Mouse (Mus musculus): ENCODE results near the gene Lrsam1. TPM values are rescaled to one million over a fixed set of nuclear protein-coding genes. Genes with fewer than 3 reads are reported as not detected.
A peak's percentile ranks its signal among the peaks of the same experiment; 100 is the strongest.

The Lrsam1 gene
- polyA plus RNA-seq, 1 experiment from 2014 or later, result 13.6 TPM

GRCm38 (mm10) chr2:32923551-32924250, 37.7 kb downstream of the Lrsam1 start:
- no peak for DNase-seq (ENCODE audit: low spot score)
- H3K4me2 ChIP-seq (ENCODE audit: low read length), result no peak overlapping the region
- no peak overlapping the region for H3K9ac ChIP-seq (ENCODE audit: low read length)
- peaks cover 61% of the 10 kb centered on the region for H3K36me3 ChIP-seq (ENCODE audit: control insufficient read depth, insufficient read depth, low read length)
- H3K4me3 ChIP-seq (ENCODE audit: low read depth, low read length), result no peak overlapping the region
- no peak for ATAC-seq
- H3K27ac ChIP-seq (ENCODE audit: low read depth, low read length), result no peak overlapping the region
- no peaks in the 10 kb centered on the region for H3K9me3 ChIP-seq (replicated peaks; ENCODE audit: control insufficient read depth, low read length)
- H3K27me3 ChIP-seq (replicated peaks; ENCODE audit: control insufficient read depth, insufficient read depth, low read length), result no peaks in the 10 kb centered on the region
- H3K4me1 ChIP-seq (ENCODE audit: control insufficient read depth, insufficient read depth, low read length), result no peaks in the 10 kb centered on the region
- WGBS, result 93% methylated on average over 24 of the region's 24 CpGs

- ATAC-seq, result no peak
- Histone ChIP-seq H3K36me3 (ENCODE audit: control insufficient read depth, insufficient read depth, low read length) (peaks cover 61% of the 10 kb centered on the region), H3K27ac (ENCODE audit: low read depth, low read length) (no peak overlapping the region), H3K9ac (ENCODE audit: low read length) (no peak overlapping the region), H3K9me3 (replicated peaks; ENCODE audit: control insufficient read depth, low read length) (no peaks in the 10 kb centered on the region), H3K4me3 (ENCODE audit: low read depth, low read length) (no peak overlapping the region), H3K4me2 (ENCODE audit: low read length) (no peak overlapping the region), H3K4me1 (ENCODE audit: control insufficient read depth, insufficient read depth, low read length) (no peaks in the 10 kb centered on the region), H3K27me3 (replicated peaks; ENCODE audit: control insufficient read depth, insufficient read depth, low read length) (no peaks in the 10 kb centered on the region)
- no peak for DNase-seq (ENCODE audit: low spot score)
- 87% methylated on average over 13 of the region's 13 CpGs for WGBS
Observed at GRCm38 (mm10) chr2:32922564-32922963, 38.9 kb downstream of the Lrsam1 start.

- DNase-seq (ENCODE audit: low spot score) (no peak), ATAC-seq (no peak)
- WGBS, result 90% methylated on average over 15 of the region's 15 CpGs
- H3K4me2 ChIP-seq (ENCODE audit: low read length), result no peak overlapping the region
- H3K4me3 ChIP-seq (ENCODE audit: low read depth, low read length), result no peak overlapping the region
- no peaks in the 10 kb centered on the region for H3K27me3 ChIP-seq (replicated peaks; ENCODE audit: control insufficient read depth, insufficient read depth, low read length)
- H3K36me3 ChIP-seq (ENCODE audit: control insufficient read depth, insufficient read depth, low read length), result peaks cover 58% of the 10 kb centered on the region
- H3K4me1 ChIP-seq (ENCODE audit: control insufficient read depth, insufficient read depth, low read length), result no peaks in the 10 kb centered on the region
- no peak overlapping the region for H3K9ac ChIP-seq (ENCODE audit: low read length)
- H3K9me3 ChIP-seq (replicated peaks; ENCODE audit: control insufficient read depth, low read length), result no peaks in the 10 kb centered on the region
- H3K27ac ChIP-seq (ENCODE audit: low read depth, low read length), result no peak overlapping the region
Observed at GRCm38 (mm10) chr2:32921801-32922380, 39.5 kb downstream of the Lrsam1 start.

- ATAC-seq, result no peak
- DNase-seq (ENCODE audit: low spot score), result no peak
- no peak overlapping the region for H3K4me3 ChIP-seq (ENCODE audit: low read depth, low read length)
- no peak overlapping the region for H3K4me2 ChIP-seq (ENCODE audit: low read length)
- WGBS, result 82% methylated on average over 7 of the region's 7 CpGs
- H3K9me3 ChIP-seq (replicated peaks; ENCODE audit: control insufficient read depth, low read length), result no peaks in the 10 kb centered on the region
- peaks cover 60% of the 10 kb centered on the region for H3K36me3 ChIP-seq (ENCODE audit: control insufficient read depth, insufficient read depth, low read length)
- no peaks in the 10 kb centered on the region for H3K4me1 ChIP-seq (ENCODE audit: control insufficient read depth, insufficient read depth, low read length)
- no peak overlapping the region for H3K9ac ChIP-seq (ENCODE audit: low read length)
- no peak overlapping the region for H3K27ac ChIP-seq (ENCODE audit: low read depth, low read length)
- no peaks in the 10 kb centered on the region for H3K27me3 ChIP-seq (replicated peaks; ENCODE audit: control insufficient read depth, insufficient read depth, low read length)
Observed at GRCm38 (mm10) chr2:32921235-32921634, 40.2 kb downstream of the Lrsam1 start.

GRCm38 (mm10) chr2:32918391-32918790, 43.0 kb downstream of the Lrsam1 start:
- Histone ChIP-seq H3K4me2 (ENCODE audit: low read length) (no peak overlapping the region), H3K27ac (ENCODE audit: low read depth, low read length) (no peak overlapping the region), H3K4me1 (ENCODE audit: control insufficient read depth, insufficient read depth, low read length) (no peaks in the 10 kb centered on the region), H3K9me3 (replicated peaks; ENCODE audit: control insufficient read depth, low read length) (no peaks in the 10 kb centered on the region), H3K4me3 (ENCODE audit: low read depth, low read length) (no peak overlapping the region), H3K36me3 (ENCODE audit: control insufficient read depth, insufficient read depth, low read length) (peaks cover 50% of the 10 kb centered on the region), H3K27me3 (replicated peaks; ENCODE audit: control insufficient read depth, insufficient read depth, low read length) (no peaks in the 10 kb centered on the region), H3K9ac (ENCODE audit: low read length) (no peak overlapping the region)
- no peak for DNase-seq (ENCODE audit: low spot score)
- no peak for ATAC-seq
- 85% methylated on average over 9 of the region's 9 CpGs for WGBS

- H3K36me3 ChIP-seq (ENCODE audit: control insufficient read depth, insufficient read depth, low read length), result peaks cover 47% of the 10 kb centered on the region
- H3K9me3 ChIP-seq (replicated peaks; ENCODE audit: control insufficient read depth, low read length), result no peaks in the 10 kb centered on the region
- no peak overlapping the region for H3K4me3 ChIP-seq (ENCODE audit: low read depth, low read length)
- no peaks in the 10 kb centered on the region for H3K4me1 ChIP-seq (ENCODE audit: control insufficient read depth, insufficient read depth, low read length)
- ATAC-seq (no peak), DNase-seq (ENCODE audit: low spot score) (no peak)
- H3K4me2 ChIP-seq (ENCODE audit: low read length), result no peak overlapping the region
- no peak overlapping the region for H3K9ac ChIP-seq (ENCODE audit: low read length)
- H3K27ac ChIP-seq (ENCODE audit: low read depth, low read length), result no peak overlapping the region
- 92% methylated on average over 11 of the region's 11 CpGs for WGBS
- H3K27me3 ChIP-seq (replicated peaks; ENCODE audit: control insufficient read depth, insufficient read depth, low read length), result no peaks in the 10 kb centered on the region
Observed at GRCm38 (mm10) chr2:32917526-32917925, 43.9 kb downstream of the Lrsam1 start.

GRCm38 (mm10) chr2:32914896-32915295, 46.5 kb downstream of the Lrsam1 start:
- no peak overlapping the region for H3K4me3 ChIP-seq (ENCODE audit: low read depth, low read length)

GRCm38 (mm10) chr2:32914362-32914761, 47.1 kb downstream of the Lrsam1 start:
- DNase-seq (ENCODE audit: low spot score) (no peak), ATAC-seq (no peak)
- H3K27me3 ChIP-seq (replicated peaks; ENCODE audit: control insufficient read depth, insufficient read depth, low read length), result no peaks in the 10 kb centered on the region
- no peak overlapping the region for H3K4me2 ChIP-seq (ENCODE audit: low read length)
- no peaks in the 10 kb centered on the region for H3K4me1 ChIP-seq (ENCODE audit: control insufficient read depth, insufficient read depth, low read length)
- no peak overlapping the region for H3K9ac ChIP-seq (ENCODE audit: low read length)
- no peak overlapping the region for H3K27ac ChIP-seq (ENCODE audit: low read depth, low read length)
- peaks cover 35% of the 10 kb centered on the region for H3K36me3 ChIP-seq (ENCODE audit: control insufficient read depth, insufficient read depth, low read length)
- no peak overlapping the region for H3K4me3 ChIP-seq (ENCODE audit: low read depth, low read length)
- 68% methylated on average over 5 of the region's 5 CpGs for WGBS
- H3K9me3 ChIP-seq (replicated peaks; ENCODE audit: control insufficient read depth, low read length), result no peaks in the 10 kb centered on the region

More at GRCm38 (mm10) chr2:32914896-32915295, 46.5 kb downstream of the Lrsam1 start:
- Histone ChIP-seq H3K36me3 (ENCODE audit: control insufficient read depth, insufficient read depth, low read length) (peaks cover 41% of the 10 kb centered on the region), H3K27ac (ENCODE audit: low read depth, low read length) (no peak overlapping the region), H3K4me1 (ENCODE audit: control insufficient read depth, insufficient read depth, low read length) (no peaks in the 10 kb centered on the region), H3K9me3 (replicated peaks; ENCODE audit: control insufficient read depth, low read length) (no peaks in the 10 kb centered on the region), H3K27me3 (replicated peaks; ENCODE audit: control insufficient read depth, insufficient read depth, low read length) (no peaks in the 10 kb centered on the region), H3K9ac (ENCODE audit: low read length) (no peak overlapping the region), H3K4me2 (ENCODE audit: low read length) (no peak overlapping the region)
- 47% methylated on average over 3 of the region's 3 CpGs for WGBS
- peak; percentile 12 for DNase-seq (ENCODE audit: low spot score)
- ATAC-seq, result 0 out of 2 replicates have a peak, but pooled peaks have one; percentile 24

GRCm38 (mm10) chr2:32912210-32912804, 49.1 kb downstream of the Lrsam1 start:
- Histone ChIP-seq H3K27ac (ENCODE audit: low read depth, low read length) (no peak overlapping the region), H3K9ac (ENCODE audit: low read length) (no peak overlapping the region), H3K9me3 (replicated peaks; ENCODE audit: control insufficient read depth, low read length) (no peaks in the 10 kb centered on the region), H3K4me2 (ENCODE audit: low read length) (no peak overlapping the region), H3K27me3 (replicated peaks; ENCODE audit: control insufficient read depth, insufficient read depth, low read length) (no peaks in the 10 kb centered on the region), H3K36me3 (ENCODE audit: control insufficient read depth, insufficient read depth, low read length) (peaks cover 30% of the 10 kb centered on the region), H3K4me1 (ENCODE audit: control insufficient read depth, insufficient read depth, low read length) (peaks cover 16% of the 10 kb centered on the region), H3K4me3 (ENCODE audit: low read depth, low read length) (no peak overlapping the region)
- WGBS, result 30% methylated on average over 19 of the region's 19 CpGs
- ATAC-seq, result peak; percentile 15; the same call in 1 of the 2 replicates
- DNase-seq (ENCODE audit: low spot score), result peak; percentile 95
